Mouse (Mus musculus) yolk sac, embryonic 10.5 days (tissue): ENCODE measurements around the gene Snrnp200.
"Not testable (repeated sequence)": the region's sequence is repeated elsewhere in the genome, so short reads cannot be mapped to it uniquely, and the experiment has no call there.

Experiments
- DNase-seq: peaks from one replicate; pipeline ENCODE4 v3.0.0-alpha.2; 2017; ENCODE audit warnings: low spot score

The Snrnp200 gene

DNA sequence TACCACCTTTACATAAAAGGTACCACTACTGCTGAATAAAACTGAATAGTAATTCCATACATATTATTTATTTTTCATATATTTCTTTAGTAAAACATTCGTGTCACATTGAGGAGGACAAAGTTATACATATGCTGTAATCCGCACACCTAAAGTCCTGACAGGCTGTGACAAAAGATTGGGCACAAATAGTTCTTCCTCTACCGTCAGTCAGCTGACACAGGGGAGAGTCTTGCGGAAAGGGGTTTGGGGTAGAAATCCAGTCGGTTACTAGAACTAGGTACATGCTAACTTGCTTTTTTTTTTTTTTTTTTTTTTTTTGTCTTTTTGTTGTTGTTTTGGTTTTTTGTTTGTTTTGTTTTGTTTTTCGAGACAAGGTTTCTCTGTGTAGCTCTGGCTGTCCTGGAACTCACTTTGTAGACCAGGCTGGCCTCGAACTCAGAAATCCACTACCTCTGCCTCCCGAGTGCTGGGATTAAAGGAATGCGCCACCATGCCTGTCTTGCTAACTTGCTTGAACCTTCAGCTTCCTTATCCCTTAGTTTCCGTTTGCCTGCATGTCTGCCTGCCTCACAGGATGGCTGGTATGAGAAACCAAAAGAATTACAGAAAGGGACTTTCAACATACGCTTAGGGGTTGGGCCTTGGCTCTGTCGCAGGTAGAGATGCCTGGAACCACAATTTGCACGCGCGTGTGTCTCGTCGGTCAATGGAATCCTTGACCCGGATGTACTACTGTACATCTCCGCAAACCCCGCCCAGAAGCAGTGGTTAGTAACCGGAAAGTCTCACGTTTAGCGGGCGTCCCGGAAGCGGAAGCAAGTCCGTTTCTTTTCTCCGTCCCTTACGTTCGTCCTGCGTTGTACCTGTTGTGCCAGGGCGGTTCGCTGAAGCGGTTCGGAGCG is at the start of gene Snrnp200, which contains the start of gene 1810024B03Rik:
Gene Snrnp200 (plus strand): TSS at position 840 of the 905 bp plus-strand sequence.
Gene 1810024B03Rik (minus strand): TSS at position 734 of the 905 bp plus-strand sequence.
- DNase-seq, result peak; percentile 93

- DNase-seq, result no peak
These were observed 42.5 kb upstream of the Snrnp200 start for GRCm38 (mm10) chr2:127165675-127166074.

DNA sequence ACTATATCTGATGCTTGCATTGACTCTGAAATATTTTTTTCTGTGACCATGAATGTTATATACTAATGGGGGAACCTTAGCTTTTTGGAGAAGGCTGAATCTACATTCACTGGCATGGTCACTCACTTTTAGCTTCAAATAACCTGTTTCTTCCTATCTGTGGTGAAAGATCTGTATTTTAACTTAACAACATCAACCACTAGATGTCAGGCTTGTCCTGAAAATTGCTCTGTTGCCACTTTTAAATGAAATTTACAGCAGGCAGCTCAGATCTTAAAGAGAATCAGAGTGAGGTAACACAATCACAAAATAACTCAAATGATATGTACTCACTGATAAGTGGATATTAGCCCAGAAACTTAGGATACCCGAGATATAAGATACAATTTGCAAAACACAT is 41.9 kb upstream of the Snrnp200 start:
- DNase-seq, result not testable (repeated sequence)

- peak; percentile 80 for DNase-seq
These were observed 25.4 kb upstream of the Snrnp200 start for GRCm38 (mm10) chr2:127182598-127183381.

- DNase-seq, result no peak
These were observed 18.6 kb upstream of the Snrnp200 start for GRCm38 (mm10) chr2:127189574-127189973.

- DNase-seq, result peak; percentile 22
These were observed 3.3 kb upstream of the Snrnp200 start for GRCm38 (mm10) chr2:127204932-127205331.

DNA sequence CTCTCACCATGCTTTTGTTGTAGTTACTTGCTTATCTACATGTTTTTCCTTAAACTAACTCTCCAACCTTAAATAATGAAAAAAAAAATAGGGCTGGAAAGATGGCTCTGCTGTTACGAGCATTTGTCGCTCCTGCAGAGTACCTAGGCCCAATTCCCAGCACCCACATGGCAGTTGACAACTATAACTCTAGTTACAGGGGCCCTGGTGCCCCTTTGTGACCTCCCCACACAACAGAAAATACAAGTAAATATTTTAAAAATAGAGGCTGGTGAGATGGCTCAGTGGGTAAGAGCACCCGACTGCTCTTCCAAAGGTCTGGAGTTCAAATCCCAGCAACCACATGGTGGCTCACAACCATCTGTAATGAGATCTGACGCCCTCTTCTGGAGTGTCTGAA is 2.2 kb upstream of the Snrnp200 start:
- DNase-seq, result not testable (repeated sequence)

DNA sequence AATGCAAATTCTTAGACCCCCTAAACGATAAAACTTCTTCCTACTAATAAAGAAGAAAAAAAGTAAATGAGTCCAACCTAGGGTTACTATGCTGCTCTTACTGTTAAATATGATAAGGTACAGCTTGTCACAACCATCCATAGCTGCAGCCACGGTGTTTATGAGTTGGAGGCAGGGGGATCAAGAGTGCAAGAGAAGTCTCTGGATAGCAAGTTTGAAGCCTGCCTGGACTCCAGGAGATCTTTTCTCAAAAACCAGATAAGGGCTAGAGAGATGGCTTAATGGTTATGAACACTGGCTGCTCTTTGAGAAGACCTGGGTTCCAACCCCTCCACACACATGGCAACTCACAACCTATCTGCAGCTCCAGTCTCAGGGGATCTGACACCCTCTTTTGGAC is 1.3 kb upstream of the Snrnp200 start:
- DNase-seq, result no peak

- DNase-seq, result no peak
These were observed 225 bp downstream of the Snrnp200 start for GRCm38 (mm10) chr2:127208452-127208769.

DNA sequence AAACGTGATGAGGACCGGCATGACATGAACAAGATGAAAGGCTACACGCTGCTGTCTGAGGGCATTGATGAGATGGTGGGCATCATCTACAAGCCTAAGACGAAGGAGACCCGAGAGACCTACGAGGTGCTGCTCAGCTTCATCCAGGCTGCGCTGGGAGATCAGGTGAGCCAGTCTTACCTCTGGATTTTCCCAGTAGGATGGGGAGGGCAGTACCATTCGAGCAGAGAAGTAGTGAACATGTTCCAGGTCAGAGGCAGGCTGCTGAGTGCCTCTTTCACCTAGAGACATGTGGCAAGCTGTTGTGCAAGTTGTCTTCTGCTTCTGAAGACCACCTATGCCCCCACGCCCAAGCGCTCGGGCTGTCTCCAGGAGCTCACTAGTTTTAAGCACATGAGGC is 2.5 kb downstream of the Snrnp200 start:
- no peak for DNase-seq

- no peak for DNase-seq
These were observed 9.6 kb downstream of the Snrnp200 start for GRCm38 (mm10) chr2:127217746-127218145.

DNA sequence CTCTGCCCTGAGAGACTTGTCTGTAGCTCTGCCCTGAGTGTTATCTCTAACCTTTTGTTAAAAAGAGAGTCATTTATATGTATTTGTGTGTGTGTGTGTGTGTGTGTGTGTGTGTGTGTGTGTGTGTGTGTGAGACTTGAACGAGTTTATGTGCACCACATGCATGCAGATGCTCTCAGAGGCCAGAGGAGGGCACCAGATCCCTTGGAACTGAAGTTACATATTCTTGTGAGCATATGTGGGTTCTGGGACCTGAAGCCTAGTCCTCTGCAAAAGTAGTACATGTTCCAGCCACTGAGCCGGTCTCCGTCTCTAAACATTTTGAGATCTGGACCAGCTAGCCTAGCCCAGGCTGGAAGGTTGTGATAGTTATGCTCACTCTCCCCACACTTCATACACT is 17.1 kb downstream of the Snrnp200 start:
- DNase-seq, result no peak

DNA sequence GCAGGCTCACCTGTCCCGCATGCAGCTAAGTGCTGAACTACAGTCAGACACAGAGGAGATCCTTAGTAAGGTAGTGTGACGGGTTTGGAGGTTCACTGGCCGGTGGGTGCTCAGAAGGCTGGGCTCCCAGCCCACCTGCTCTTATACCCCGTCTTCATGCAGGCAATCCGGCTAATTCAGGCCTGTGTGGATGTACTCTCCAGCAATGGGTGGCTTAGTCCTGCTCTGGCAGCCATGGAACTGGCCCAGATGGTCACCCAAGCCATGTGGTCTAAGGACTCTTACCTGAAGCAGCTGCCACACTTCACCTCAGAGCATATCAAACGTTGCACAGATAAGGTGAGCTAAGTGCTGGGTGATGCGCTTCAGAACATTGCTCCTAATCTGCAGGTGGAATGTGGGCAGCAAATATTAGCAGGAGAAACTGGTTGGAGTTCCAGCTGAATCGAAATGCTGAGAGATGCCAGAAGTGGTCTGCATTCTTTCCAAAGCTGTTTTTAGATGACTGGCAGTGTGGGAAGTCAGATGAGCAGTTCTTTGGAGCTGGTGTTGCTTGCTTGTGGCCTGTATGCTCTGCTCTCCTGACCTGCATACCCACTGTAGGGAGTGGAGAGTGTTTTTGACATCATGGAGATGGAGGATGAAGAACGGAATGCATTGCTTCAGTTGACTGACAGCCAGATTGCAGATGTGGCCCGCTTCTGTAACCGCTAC is 29.9 kb downstream of the Snrnp200 start:
- no peak for DNase-seq

GRCm38 (mm10) chr2:127240065-127240464 is 31.9 kb downstream of the Snrnp200 start:
- no peak for DNase-seq

- peak; percentile 99 for DNase-seq
These were observed 39.6 kb downstream of the Snrnp200 start, which contains the start of the genes Ciao1 and Tmem127 for GRCm38 (mm10) chr2:127247592-127248333. TSS of gene Ciao1 (minus strand) at chr2:127247816. TSS of gene Tmem127 (plus strand) at chr2:127247908.

- peak; percentile 40 for DNase-seq
These were observed 40.3 kb downstream of the Snrnp200 start for GRCm38 (mm10) chr2:127248334-127249004.

DNA sequence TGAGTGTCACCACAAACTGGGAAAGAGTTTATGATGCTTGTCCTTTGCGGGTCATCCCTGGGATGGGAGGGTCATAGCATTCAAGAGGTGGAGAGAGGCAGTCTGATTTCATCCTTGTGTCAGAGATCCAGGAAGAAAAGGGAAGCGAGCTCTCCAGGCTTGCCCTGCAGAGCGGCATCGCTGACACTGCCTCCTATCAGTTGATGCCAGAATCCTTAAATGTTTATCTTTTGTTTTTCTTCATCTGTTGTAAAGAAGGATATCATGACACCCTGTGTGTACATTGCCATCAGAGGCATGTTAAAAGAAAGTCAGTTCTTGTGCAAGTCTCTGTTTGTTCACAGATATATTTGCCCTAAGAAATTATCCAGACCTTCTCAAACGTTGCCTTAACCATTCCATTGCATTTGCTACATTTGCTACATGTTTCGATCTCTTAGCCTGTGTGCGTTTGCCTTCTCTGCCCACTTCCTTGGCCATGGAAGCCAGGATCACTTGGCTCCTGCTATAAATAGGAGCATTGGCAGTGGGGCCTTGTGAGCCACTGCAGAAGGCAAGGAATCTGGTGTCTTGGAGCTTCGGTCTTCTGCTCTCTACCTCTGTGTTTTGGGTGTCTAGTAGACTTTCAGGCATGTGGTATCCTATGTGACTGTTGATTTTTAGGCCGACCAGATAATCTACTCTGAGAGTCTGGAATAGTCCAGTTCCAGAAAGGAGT is 42.3 kb downstream of the Snrnp200 start:
- DNase-seq, result no peak

GRCm38 (mm10) chr2:127251457-127251856 is 43.3 kb downstream of the Snrnp200 start:
- DNase-seq, result no peak

GRCm38 (mm10) chr2:127251880-127252527 is 43.8 kb downstream of the Snrnp200 start:
- DNase-seq, result no peak

GRCm38 (mm10) chr2:127252787-127253186 is 44.6 kb downstream of the Snrnp200 start:
- no peak for DNase-seq
